Mouse (Mus musculus) lung, adult 2 months (tissue): Measurements from ENCODE around the gene Hhat. TPM values are rescaled to one million over a fixed set of nuclear protein-coding genes. Genes with fewer than 3 reads are reported as not detected.

Experiments
- DNase-seq: peaks from one replicate; pipeline ENCODE4 v3.0.0; 2022
- H3K4me1 ChIP-seq: fragments of 200-500 bp; 2 replicates; pipeline ENCODE4 v1.6.1; 2011; ENCODE audit warnings: low read length; ENCODE audit not compliant: control insufficient read depth, insufficient read depth
- H3K4me3 ChIP-seq: fragments of 200-500 bp; replicated peaks from 2 replicates; pipeline ENCODE3; 2011; ENCODE audit warnings: low read depth, mild to moderate bottlenecking, control low read depth, low read length; ENCODE audit errors: extremely low read depth
- CTCF ChIP-seq: fragments of 200-500 bp; IDR thresholded peaks from 2 replicates; pipeline ENCODE4 v1.5.1; 2011; ENCODE audit warnings: mild to moderate bottlenecking, low read length, control low read depth; ENCODE audit not compliant: insufficient read depth
- POLR2A ChIP-seq: fragments of 200-500 bp; IDR thresholded peaks from 2 replicates; pipeline ENCODE4 v1.6.1; 2011; ENCODE audit warnings: low read depth, mild to moderate bottlenecking, control low read depth, low read length, borderline replicate concordance; ENCODE audit errors: extremely low read depth
- WGBS: fragments of 180-500 bp; shearing (Covaris S2); methylation state at CpG from one replicate; pipeline ENCODE4 v1.1.7; 2018; 5-methylcytosine and 5-hydroxymethylcytosine counted together
- polyA plus RNA-seq: library from polyadenylated mRNA; depleted of rRNA; stranded (reverse); fragments of >200 nt; gene quantifications from 2 replicates; pipeline ENCODE4 v1.2.3, GENCODE M21; 2012

The Hhat gene
- polyA plus RNA-seq, 1 experiment, result 2.5 TPM

- Histone ChIP-seq H3K4me3 (no peak overlapping the region), H3K4me1 (peaks cover 10% of the 10 kb centered on the region)
- WGBS, result 80% methylated on average over 13 of the region's 13 CpGs
- no peak for DNase-seq
- TF ChIP-seq POLR2A, result no peak
- no peak for TF ChIP-seq CTCF
Observed at GRCm38 (mm10) chr1:192755685-192756606, 15.1 kb downstream of the Hhat start.

- peaks cover 10% of the 10 kb centered on the region for H3K4me1 ChIP-seq
- 88% methylated on average over 13 of the region's 13 CpGs for WGBS
- TF ChIP-seq CTCF (no peak), POLR2A (no peak)
- H3K4me3 ChIP-seq, result no peak overlapping the region
- no peak for DNase-seq
Observed at GRCm38 (mm10) chr1:192755246-192755645, 15.8 kb downstream of the Hhat start.

DNA sequence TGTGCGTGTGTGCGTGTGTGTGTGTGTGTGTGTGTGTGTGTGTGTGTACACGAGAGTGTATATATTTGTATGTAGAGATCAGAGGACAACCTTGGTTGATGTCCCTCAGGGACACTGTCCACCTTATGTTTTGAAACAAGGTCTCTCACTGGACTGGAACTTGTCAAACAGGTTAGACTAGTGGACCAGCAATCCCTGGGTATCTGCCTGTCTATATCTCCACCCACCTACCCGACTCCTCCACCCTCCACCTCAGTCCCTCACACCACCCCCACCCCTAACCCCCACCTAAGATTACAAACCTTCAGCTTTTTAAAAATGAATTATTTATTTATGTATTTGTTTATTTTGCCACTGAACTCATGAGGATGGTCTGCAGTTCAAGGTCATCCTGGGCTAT is 16.8 kb downstream of the Hhat start:
- WGBS, result 86% methylated on average over 4 of the region's 4 CpGs
- H3K4me1 ChIP-seq, result peaks cover 10% of the 10 kb centered on the region
- TF ChIP-seq CTCF, result no peak
- no peak for TF ChIP-seq POLR2A
- no peak overlapping the region for H3K4me3 ChIP-seq
- DNase-seq, result no peak

- Histone ChIP-seq H3K4me1 (peaks cover 10% of the 10 kb centered on the region), H3K4me3 (peak overlapping the region; percentile 15)
- DNase-seq, result no peak
- 29% methylated on average over 8 of the region's 8 CpGs for WGBS
- TF ChIP-seq CTCF (no peak), POLR2A (no peak)
Observed at GRCm38 (mm10) chr1:192752659-192753601, 18.1 kb downstream of the Hhat start.

GRCm38 (mm10) chr1:192750042-192750437 is 21.0 kb downstream of the Hhat start:
- no peak for DNase-seq
- no peak overlapping the region for H3K4me3 ChIP-seq
- no peak for TF ChIP-seq CTCF
- no peak for TF ChIP-seq POLR2A
- 66% methylated on average over 4 of the region's 4 CpGs for WGBS
- H3K4me1 ChIP-seq, result peaks cover 10% of the 10 kb centered on the region

- peaks cover 10% of the 10 kb centered on the region for H3K4me1 ChIP-seq
- 89% methylated on average over 6 of the region's 6 CpGs for WGBS
- no peak for DNase-seq
- H3K4me3 ChIP-seq, result no peak overlapping the region
- TF ChIP-seq CTCF (no peak), POLR2A (no peak)
Observed at GRCm38 (mm10) chr1:192749270-192750041, 21.6 kb downstream of the Hhat start.

GRCm38 (mm10) chr1:192746201-192746600 is 24.8 kb downstream of the Hhat start:
- Histone ChIP-seq H3K4me1 (no peaks in the 10 kb centered on the region), H3K4me3 (no peak overlapping the region)
- 84% methylated on average over 6 of the region's 6 CpGs for WGBS
- no peak for DNase-seq
- TF ChIP-seq POLR2A (no peak), CTCF (no peak)

DNA sequence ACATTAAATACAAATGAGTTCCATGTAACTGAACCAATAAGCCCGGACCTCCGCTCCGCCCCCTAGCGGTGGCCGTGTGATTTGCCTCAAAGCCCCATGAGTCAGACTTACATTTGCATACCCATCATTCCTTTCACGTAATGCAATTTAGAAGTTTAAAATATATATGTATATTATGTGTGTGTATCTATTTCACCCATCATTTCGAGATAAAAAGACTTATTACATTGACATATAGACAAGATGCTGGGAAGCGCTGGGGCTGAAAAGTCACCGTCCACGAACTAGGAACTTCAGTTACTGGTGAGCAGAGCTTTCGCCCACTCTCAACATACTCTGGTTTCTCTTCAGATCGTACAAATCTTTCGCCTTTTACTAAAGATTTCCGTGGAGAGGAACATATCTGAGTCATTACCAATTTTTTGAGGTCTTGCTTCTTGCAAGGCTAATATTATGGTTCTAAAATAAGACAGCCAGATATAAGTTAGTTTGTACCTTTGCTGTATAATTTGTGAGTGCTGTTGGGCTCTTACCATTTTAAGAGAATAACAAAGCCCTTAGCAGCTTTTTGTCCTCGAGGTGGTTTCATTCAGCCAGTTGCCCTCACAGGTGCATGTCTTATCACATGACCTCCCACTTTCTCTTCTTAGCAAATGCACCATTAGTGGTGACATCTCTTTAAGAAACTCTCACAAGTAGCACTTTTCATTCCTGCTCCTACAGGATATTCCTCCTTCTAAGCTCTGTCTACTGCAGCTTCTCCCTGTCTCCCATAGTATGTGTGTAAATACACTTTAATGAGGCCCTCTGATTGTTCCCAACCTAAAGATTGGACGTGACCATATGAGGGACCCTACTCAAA is 25.6 kb downstream of the Hhat start:
- Histone ChIP-seq H3K4me1 (no peaks in the 10 kb centered on the region), H3K4me3 (no peak overlapping the region)
- peak; percentile 49 for DNase-seq
- peak; percentile 70 for TF ChIP-seq CTCF
- TF ChIP-seq POLR2A, result peak; percentile 22; the same call in 1 of the 2 replicates
- WGBS, result 23% methylated on average over 16 of the region's 16 CpGs
